Mouse (Mus musculus) liver, embryonic 14.5 days (tissue): ENCODE data around the gene Gm44596. TPM values are rescaled to one million over a fixed set of nuclear protein-coding genes. Genes with fewer than 3 reads are reported as not detected.

Source experiments
- ATAC-seq: fragments of 200-750 bp; cut with Nextera tagmentation; 2 replicates; pipeline ENCODE4 v1.8.0; 2017; ENCODE audit warnings: moderate number of reproducible peaks, mild to moderate bottlenecking, moderate library complexity; ENCODE audit not compliant: insufficient read depth
- DNase-seq, 3 experiments: peaks; one replicate each; pipeline ENCODE4 v3.0.0-alpha.2; 2012 to 2013; ENCODE audit warnings: low read depth in 3 of 3, low spot score in 3 of 3
- H3K27ac ChIP-seq: fragments of 300-500 bp; sonication (generic); 2 replicates; pipeline ENCODE4 v1.5.1; 2014; ENCODE audit warnings: moderate library complexity, mild to moderate bottlenecking, control low read depth, inconsistent platforms
- H3K27me3 ChIP-seq: fragments of 300-500 bp; sonication (generic); 2 replicates; pipeline ENCODE4 v1.6.1; 2014; ENCODE audit warnings: mild to moderate bottlenecking, low read length, moderate library complexity; ENCODE audit not compliant: control insufficient read depth, insufficient read depth
- H3K36me3 ChIP-seq: fragments of 300-500 bp; sonication (generic); replicated peaks from 2 replicates; pipeline ENCODE4 v1.6.1; 2014; ENCODE audit warnings: low read depth; ENCODE audit not compliant: control insufficient read depth, insufficient read depth
- H3K4me1 ChIP-seq, 2 experiments: fragments of 200-500 bp in 1 of 2; fragments of 300-500 bp in 1 of 2; sonication (generic) in 1 of 2; replicated peaks; 2 replicates each; pipeline ENCODE4 v1.6.1; 2012 to 2014; ENCODE audit warnings: antibody characterized with exemption in 1 of 2, inconsistent platforms in 1 of 2, low read length in 1 of 2; ENCODE audit not compliant: control insufficient read depth in 2 of 2, insufficient read depth in 2 of 2
- H3K4me2 ChIP-seq: fragments of 300-500 bp; sonication (generic); 2 replicates; pipeline ENCODE4 v1.6.1; 2014; ENCODE audit warnings: low read depth, mild to moderate bottlenecking, control low read depth, moderate library complexity
- H3K4me3 ChIP-seq, 2 experiments: fragments of 200-500 bp in 1 of 2; fragments of 300-500 bp in 1 of 2; sonication (generic) in 1 of 2; 2 replicates each; pipeline ENCODE4 v1.5.1; 2012 to 2014; ENCODE audit warnings: low read depth in 2 of 2, low read length in 2 of 2, mild to moderate bottlenecking in 2 of 2, control low read depth in 1 of 2, inconsistent platforms in 1 of 2, moderate library complexity in 1 of 2; ENCODE audit not compliant: insufficient read depth in 1 of 2
- H3K9ac ChIP-seq: fragments of 300-500 bp; sonication (generic); replicated peaks from 2 replicates; pipeline ENCODE4 v1.6.1; 2014; ENCODE audit warnings: mild to moderate bottlenecking, control low read depth, moderate library complexity
- H3K9me3 ChIP-seq: fragments of 300-500 bp; sonication (generic); 2 replicates; pipeline ENCODE4 v1.6.1; 2016; ENCODE audit warnings: low read length, mixed read lengths; ENCODE audit not compliant: control insufficient read depth
- CTCF ChIP-seq: IDR thresholded peaks from 2 replicates; pipeline ENCODE4 v1.5.1; 2016; ENCODE audit warnings: antibody characterized with exemption, low read depth, control low read depth
- EP300 ChIP-seq: IDR thresholded peaks from 2 replicates; pipeline ENCODE4 v1.6.1; 2016; ENCODE audit warnings: antibody characterized with exemption, low read depth
- WGBS: fragments of 180-500 bp; shearing (Covaris S2); extraction: QIAGEN DNeasy Blood & Tissue Kit; methylation state at CpG from one replicate; pipeline ENCODE4 v1.1.7; 2014; ENCODE audit not compliant: insufficient replicate concordance; 5-methylcytosine and 5-hydroxymethylcytosine counted together
- polyA plus RNA-seq, 2 experiments: library from polyadenylated mRNA; depleted of rRNA in 1 of 2; stranded (reverse) in 1 of 2; unstranded in 1 of 2; fragments of >200 nt; fragmentation: Nextera tagmentation in 1 of 2; extraction: Ambion mirVana in 1 of 2; gene quantifications; 2 replicates each; pipeline versions ENCODE4 v1.2.1 to v1.2.3; 2012 to 2014

The Gm44596 gene
- polyA plus RNA-seq, 2 experiments = not detected

DNA sequence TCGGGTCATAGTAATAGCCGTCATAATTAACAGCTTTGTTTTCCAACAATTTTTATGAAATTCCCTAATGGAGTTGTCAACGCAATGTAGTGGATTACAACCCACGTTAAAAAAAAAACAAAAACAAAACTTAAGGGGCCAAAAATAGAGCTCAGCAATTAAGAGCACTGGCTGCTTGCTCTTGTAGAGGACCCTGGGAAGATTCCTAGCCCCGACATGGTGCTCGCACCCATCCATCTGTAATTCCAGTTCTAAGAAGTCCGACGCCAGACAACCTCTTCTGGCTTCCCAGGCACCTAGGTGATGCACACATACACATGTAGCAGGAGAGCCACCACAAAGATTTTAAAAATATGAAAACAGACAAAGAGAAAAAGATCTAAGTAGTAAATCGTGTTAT lies 49.7 kb downstream of the Gm44596 start:
- Histone ChIP-seq H3K36me3 (peaks cover 6% of the 10 kb centered on the region), H3K9ac (peak overlapping the region; percentile 65), H3K4me1 (peaks cover 0 to 17% of the 10 kb centered on the region in 2 experiments; a peak in 3 of 4 replicates), H3K4me3 (peak overlapping the region; percentile 64 to 92), H3K9me3 (no peaks in the 10 kb centered on the region), H3K4me2 (peak overlapping the region; percentile 80), H3K27me3 (no peaks in the 10 kb centered on the region), H3K27ac (no peak overlapping the region; the same call in 1 of the 2 replicates)
- WGBS = 15% methylated on average over 9 of the region's 9 CpGs
- DNase-seq (no peak), ATAC-seq (no peak)
- TF ChIP-seq CTCF = no peak
- TF ChIP-seq EP300 = 0 out of 2 replicates have a peak, but pooled peaks have one; percentile 3

- ATAC-seq (no peak), DNase-seq (no peak)
- no peak overlapping the region for H3K4me2 ChIP-seq
- H3K9me3 ChIP-seq = no peaks in the 10 kb centered on the region
- no peak overlapping the region for H3K4me3 ChIP-seq
- no peak overlapping the region for H3K9ac ChIP-seq
- no peaks in the 10 kb centered on the region for H3K27me3 ChIP-seq
- peaks cover 28% of the 10 kb centered on the region for H3K36me3 ChIP-seq
- H3K27ac ChIP-seq = no peak overlapping the region
- peaks cover 0 to 16% of the 10 kb centered on the region in 2 experiments; a peak in 3 of 4 replicates for H3K4me1 ChIP-seq
- WGBS = 80% methylated on average over 5 of the region's 5 CpGs
- TF ChIP-seq EP300 (no peak), CTCF (no peak)
Measured at GRCm38 (mm10) chr6:128427571-128427970, 52.3 kb downstream of the Gm44596 start.

GRCm38 (mm10) chr6:128429300-128429699 lies 54.0 kb downstream of the Gm44596 start:
- WGBS = 64% methylated on average over 2 of the region's 2 CpGs

DNA sequence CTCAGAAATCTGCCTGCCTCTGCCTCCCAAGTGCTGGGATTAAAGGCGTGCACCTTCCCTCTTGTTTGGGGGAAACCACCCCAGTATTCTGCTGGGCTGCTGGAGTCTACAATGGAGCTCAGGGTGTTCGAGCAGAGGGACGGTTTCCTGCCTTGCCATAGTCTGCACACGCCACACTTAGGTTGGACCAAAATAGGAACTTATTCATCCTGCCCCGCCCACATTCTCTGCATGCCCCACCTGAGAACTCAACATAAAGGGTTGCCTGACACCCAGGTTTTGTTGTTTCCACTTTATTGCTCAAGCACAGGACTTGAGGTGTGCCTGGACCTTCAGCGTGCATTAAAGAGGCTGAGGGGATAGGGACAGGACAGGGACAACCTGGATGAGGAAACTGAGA lies 54.5 kb downstream of the Gm44596 start:
- no peak for ATAC-seq
- Histone ChIP-seq H3K27me3 (no peaks in the 10 kb centered on the region), H3K9ac (no peak overlapping the region), H3K36me3 (peaks cover 49% of the 10 kb centered on the region), H3K27ac (no peak overlapping the region), H3K9me3 (no peaks in the 10 kb centered on the region), H3K4me2 (no peak overlapping the region), H3K4me3 (no peak overlapping the region), H3K4me1 (peaks cover 0 to 11% of the 10 kb centered on the region in 2 experiments; a peak in 2 of 4 replicates)
- no peak for DNase-seq
- WGBS = 65% methylated on average over 6 of the region's 6 CpGs
- TF ChIP-seq EP300 (no peak), CTCF (no peak)

More at GRCm38 (mm10) chr6:128429300-128429699, 54.0 kb downstream of the Gm44596 start:
- ATAC-seq = no peak
- Histone ChIP-seq H3K4me3 (no peak overlapping the region), H3K4me1 (peaks cover 0 to 11% of the 10 kb centered on the region in 2 experiments; a peak in 2 of 4 replicates), H3K27ac (no peak overlapping the region), H3K9ac (no peak overlapping the region), H3K4me2 (no peak overlapping the region), H3K9me3 (no peaks in the 10 kb centered on the region), H3K27me3 (no peaks in the 10 kb centered on the region), H3K36me3 (peaks cover 45% of the 10 kb centered on the region)
- TF ChIP-seq CTCF (no peak), EP300 (no peak)
- DNase-seq = no peak

DNA sequence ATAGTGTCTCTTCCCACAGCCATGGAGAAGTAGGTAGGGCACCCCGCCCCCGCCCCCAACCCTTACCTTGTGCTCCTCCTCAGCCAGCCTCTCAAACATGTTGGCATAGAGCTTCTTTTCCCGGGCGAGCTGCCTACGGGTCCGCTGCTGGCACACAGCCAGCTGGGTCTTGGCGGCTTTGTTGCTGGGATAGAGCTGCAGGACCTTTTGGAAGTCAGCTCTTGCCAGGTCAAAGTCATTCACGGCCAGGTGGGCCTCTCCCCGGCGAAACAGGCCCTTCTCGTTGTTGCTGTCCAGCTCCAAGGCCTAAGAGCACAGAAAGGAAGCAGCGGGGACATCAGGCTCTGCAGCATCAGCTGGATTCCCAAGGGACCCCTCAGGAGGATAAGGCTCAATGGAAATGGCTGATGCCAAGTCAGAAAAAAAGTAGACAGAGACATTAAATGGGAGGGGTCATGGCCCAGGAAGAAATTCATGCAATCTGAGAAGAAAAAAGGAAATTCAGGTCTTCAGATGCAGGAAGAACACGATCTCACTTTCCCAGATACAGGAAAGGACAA lies 57.1 kb downstream of the Gm44596 start:
- 85% methylated on average over 13 of the region's 13 CpGs for WGBS
- H3K4me2 ChIP-seq = no peak overlapping the region
- H3K36me3 ChIP-seq = peaks cover 58% of the 10 kb centered on the region
- no peak for TF ChIP-seq EP300
- TF ChIP-seq CTCF = no peak
- ATAC-seq = no peak
- DNase-seq = no peak
- peaks cover 10 to 13% of the 10 kb centered on the region in 2 experiments; a peak in 3 of 4 replicates for H3K4me1 ChIP-seq
- H3K9ac ChIP-seq = no peak overlapping the region
- no peak overlapping the region for H3K27ac ChIP-seq
- no peaks in the 10 kb centered on the region for H3K9me3 ChIP-seq
- H3K4me3 ChIP-seq = no peak overlapping the region
- no peaks in the 10 kb centered on the region for H3K27me3 ChIP-seq
